Mouse (Mus musculus) heart, adult 2 months (tissue): ENCODE data around the gene Unc93b1. TPM values are rescaled to one million over a fixed set of nuclear protein-coding genes. Genes with fewer than 3 reads are reported as not detected.
"Not testable (repeated sequence)": the region's sequence is repeated elsewhere in the genome, so short reads cannot be mapped to it uniquely, and the experiment has no call there.

Experiments used
- DNase-seq, 2 experiments: peaks; one replicate each; pipeline ENCODE4 v3.0.0; 2021
- H3K27ac ChIP-seq: fragments of 200-600 bp; 2 replicates; pipeline ENCODE4 v1.8.1; 2022
- H3K27me3 ChIP-seq: fragments of 200-500 bp; 2 replicates; pipeline ENCODE4 v1.6.1; 2012; ENCODE audit warnings: mild to moderate bottlenecking, low read length, inconsistent platforms, mixed read lengths; ENCODE audit not compliant: control insufficient read depth, insufficient read depth
- H3K36me3 ChIP-seq: fragments of 200-500 bp; 2 replicates; pipeline ENCODE4 v1.6.1; 2012; ENCODE audit warnings: low read length, inconsistent platforms; ENCODE audit not compliant: control insufficient read depth, insufficient read depth
- H3K4me1 ChIP-seq: fragments of 200-500 bp; 2 replicates; pipeline ENCODE4 v1.6.1; 2011; ENCODE audit warnings: low read length; ENCODE audit not compliant: control insufficient read depth, insufficient read depth
- H3K4me3 ChIP-seq: fragments of 200-600 bp; 2 replicates; pipeline ENCODE4 v1.8.1; 2022
- H3K79me2 ChIP-seq: fragments of 200-500 bp; replicated peaks from 2 replicates; pipeline ENCODE4 v1.6.1; 2012; ENCODE audit warnings: mild to moderate bottlenecking, inconsistent platforms, low read length, moderate library complexity, mixed read lengths; ENCODE audit not compliant: control insufficient read depth, insufficient read depth
- H3K9ac ChIP-seq: fragments of 200-500 bp; 2 replicates; pipeline ENCODE4 v1.6.1; 2012; ENCODE audit warnings: low read depth, mild to moderate bottlenecking, control low read depth, inconsistent platforms, low read length, mixed read lengths
- CTCF ChIP-seq: fragments of 200-600 bp; IDR thresholded peaks from 2 replicates; pipeline ENCODE4 v1.8.1; 2022; ENCODE audit warnings: antibody characterized with exemption, mild to moderate bottlenecking, moderate library complexity
- EP300 ChIP-seq: fragments of 200-500 bp; IDR thresholded peaks from 2 replicates; pipeline ENCODE4 v1.6.1; 2011; ENCODE audit warnings: low read depth, low read length, control low read depth; ENCODE audit not compliant: insufficient read depth
- POLR2A ChIP-seq: fragments of 200-500 bp; IDR thresholded peaks from 2 replicates; pipeline ENCODE4 v1.6.1; 2011; ENCODE audit warnings: mild to moderate bottlenecking, low read depth, low read length, control low read depth; ENCODE audit not compliant: insufficient read depth
- WGBS: fragments of 180-500 bp; shearing (Covaris S2); methylation state at CpG from one replicate; pipeline ENCODE4 v1.1.7; 2018; 5-methylcytosine and 5-hydroxymethylcytosine counted together
- intact Hi-C: fragments of 180-260 bp; cut with DNase I; formaldehyde crosslinking; loops from one replicate; pipeline ENCODE4 v1.15.1; 2025
- polyA plus RNA-seq: library from polyadenylated mRNA; depleted of rRNA; stranded (reverse); fragments of >200 nt; gene quantifications from 2 replicates; pipeline ENCODE4 v1.2.3, GENCODE M21; 2012
- total RNA-seq, 2 experiments: library from RNA; stranded (reverse); gene quantifications; 2 replicates each; pipeline ENCODE4 v1.2.3; 2021

The Unc93b1 gene
- total and polyA plus RNA-seq, 3 experiments, result 17.5 to 45.5 (median 18.3) TPM

GRCm38 (mm10) chr19:3955804-3956203, 20.8 kb downstream of the Unc93b1 start:
- intact Hi-C loops, result no loop called here
- Histone ChIP-seq H3K4me3 (no peak overlapping the region), H3K27me3 (no peaks in the 10 kb centered on the region), H3K9ac (no peak overlapping the region), H3K27ac (no peak overlapping the region), H3K36me3 (no peaks in the 10 kb centered on the region), H3K4me1 (no peaks in the 10 kb centered on the region), H3K79me2 (no peaks in the 10 kb centered on the region)
- no peak for TF ChIP-seq CTCF
- no peak for TF ChIP-seq EP300
- no peak for TF ChIP-seq POLR2A
- 45% methylated on average over 4 of the region's 4 CpGs for WGBS
- no peak for DNase-seq

DNA sequence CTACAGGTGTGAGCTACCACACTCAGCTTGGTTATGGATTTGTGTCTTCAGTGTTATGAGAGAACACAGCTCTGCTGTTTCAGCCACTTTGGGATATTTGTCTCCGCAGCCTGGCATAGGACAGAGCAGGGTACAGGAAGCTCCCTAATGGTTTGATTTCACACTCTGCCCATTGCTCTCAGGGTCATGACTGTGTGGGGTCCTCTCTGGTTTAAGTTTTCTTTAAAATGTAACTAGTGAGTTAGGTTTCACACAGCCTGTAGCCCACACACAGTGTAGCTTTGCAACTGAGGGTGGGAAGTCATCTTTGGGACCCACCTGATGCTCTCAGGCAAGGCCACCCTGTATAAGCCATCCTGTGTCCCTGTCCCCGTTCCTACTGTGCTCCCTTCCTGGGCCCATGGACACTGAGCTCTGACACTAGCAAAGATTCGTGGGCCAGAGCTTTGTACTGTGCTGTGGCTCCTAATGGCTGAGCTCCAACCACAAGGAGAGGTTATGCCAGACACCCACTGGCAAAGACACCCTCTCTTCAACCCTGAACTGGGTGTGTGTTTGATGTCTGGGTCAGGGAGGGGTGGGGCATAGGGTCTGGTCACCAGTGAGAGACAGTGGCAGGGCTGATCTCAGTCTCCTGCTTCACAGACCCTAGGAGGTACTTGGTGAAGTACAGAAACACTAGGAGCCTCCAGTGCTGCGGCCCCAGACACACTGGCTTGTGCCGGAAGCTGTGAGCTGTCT, 22.5 kb downstream of the Unc93b1 start:
- H3K36me3 ChIP-seq, H3K27ac ChIP-seq, intact Hi-C loops, H3K4me3 ChIP-seq, H3K27me3 ChIP-seq, H3K9ac ChIP-seq, H3K79me2 ChIP-seq, H3K4me1 ChIP-seq, DNase-seq: not testable (repeated sequence)
- 76% methylated on average over 5 of the region's 5 CpGs for WGBS

GRCm38 (mm10) chr19:3958470-3958869, 23.5 kb downstream of the Unc93b1 start, which contains the start of gene Aldh3b3:
Aldh3b3 (plus strand) TSS chr19:3958645.
- Histone ChIP-seq H3K9ac (no peak within 1 kb of the TSS), H3K79me2 (no peaks in the 10 kb centered on the region), H3K4me1 (no peaks in the 10 kb centered on the region), H3K4me3 (no peak within 1 kb of the TSS), H3K27me3 (no peaks in the 10 kb centered on the region), H3K27ac (no peak within 1 kb of the TSS), H3K36me3 (no peaks in the 10 kb centered on the region)
- peak in 1 of 2 experiments; percentile 21 for DNase-seq
- 40% methylated on average over 4 of the region's 4 CpGs for WGBS
- TF ChIP-seq CTCF (no peak), EP300 (0 out of 2 replicates have a peak, but pooled peaks have one; percentile 16)
- intact Hi-C loops, result no loop called here

DNA sequence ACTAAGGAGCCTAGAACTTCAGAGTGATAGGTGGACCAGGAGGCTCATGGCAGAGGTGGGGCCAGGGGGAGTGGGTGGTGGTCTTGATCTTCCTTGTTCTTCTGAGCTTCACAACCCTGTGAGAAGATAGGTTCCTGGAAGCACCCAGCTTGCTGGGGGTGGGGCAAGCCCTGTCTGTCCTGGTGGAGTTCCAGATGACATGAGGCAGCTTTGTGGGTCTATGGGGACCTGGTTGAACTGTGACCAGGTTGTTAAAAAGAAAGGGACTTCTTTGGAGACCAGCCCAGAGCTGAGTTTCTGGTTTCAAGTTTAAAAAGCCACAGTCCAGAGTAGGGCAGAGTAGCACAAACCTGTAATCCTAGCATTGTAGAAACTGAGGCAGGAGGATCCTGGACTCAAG, 24.0 kb downstream of the Unc93b1 start:
- Histone ChIP-seq H3K27ac (no peak overlapping the region), H3K4me3 (no peak overlapping the region), H3K27me3 (no peaks in the 10 kb centered on the region), H3K79me2 (no peaks in the 10 kb centered on the region), H3K9ac (no peak overlapping the region), H3K36me3 (no peaks in the 10 kb centered on the region), H3K4me1 (no peaks in the 10 kb centered on the region)
- intact Hi-C loops, result no loop called here
- TF ChIP-seq POLR2A (no peak), EP300 (no peak), CTCF (no peak)
- DNase-seq, result no peak

DNA sequence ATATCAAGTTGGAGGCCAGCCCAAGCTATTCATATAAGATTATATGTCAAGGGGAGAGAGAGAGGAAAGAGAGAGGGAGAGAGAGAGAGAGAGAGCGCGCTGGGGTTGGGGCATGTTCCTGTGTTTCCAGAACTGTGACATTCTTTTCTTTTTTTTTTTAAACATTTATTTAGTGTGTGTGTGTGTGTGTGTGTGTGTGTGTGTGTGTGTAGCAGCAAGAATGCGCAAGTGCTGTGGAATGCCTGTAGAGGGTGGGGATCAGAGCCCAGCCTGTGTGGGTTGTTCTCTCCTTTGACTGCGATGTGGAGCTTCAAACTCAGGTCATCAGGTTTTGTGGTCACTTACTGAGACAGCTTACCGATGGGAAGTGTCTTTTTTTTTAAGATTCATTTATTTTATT, 25.2 kb downstream of the Unc93b1 start:
- DNase-seq, result no peak
- 78% methylated on average over 5 of the region's 5 CpGs for WGBS
- no peaks in the 10 kb centered on the region for H3K79me2 ChIP-seq
- H3K4me1 ChIP-seq, result no peaks in the 10 kb centered on the region
- intact Hi-C loops, result no loop called here
- no peaks in the 10 kb centered on the region for H3K27me3 ChIP-seq
- H3K27ac ChIP-seq, result no peak overlapping the region
- H3K4me3 ChIP-seq, result no peak overlapping the region
- H3K36me3 ChIP-seq, result no peaks in the 10 kb centered on the region
- no peak for TF ChIP-seq CTCF
- no peak for TF ChIP-seq EP300
- TF ChIP-seq POLR2A, result no peak
- H3K9ac ChIP-seq, result no peak overlapping the region

- H3K79me2 ChIP-seq, H3K4me1 ChIP-seq, H3K27me3 ChIP-seq, H3K4me3 ChIP-seq, H3K27ac ChIP-seq, H3K9ac ChIP-seq, H3K36me3 ChIP-seq, DNase-seq, intact Hi-C loops: not testable (repeated sequence)
- WGBS, result 72% methylated on average over 6 of the region's 6 CpGs
Observed at GRCm38 (mm10) chr19:3961805-3962204, 26.8 kb downstream of the Unc93b1 start.
